8 mouse cellular contexts compared by ENCODE assay signal in genomic region chr1:59516026-59516917, GRCm38 (mm10). TPM values are rescaled to one million over a fixed set of nuclear protein-coding genes. Genes with fewer than 3 reads are reported as not detected.
DNase-seq lines count a peak whose midpoint lies in the region; ATAC-seq and TF ChIP-seq lines count a peak whose summit lies in the region.

Gene Gm973, plus strand, starts transcription at chr1:59516264.

- H3K9ac ChIP-seq in kidney, embryonic 15.5 days, result peak within 1 kb of the TSS; percentile 42
- peak within 1 kb of the TSS; percentile 56 for H3K9ac ChIP-seq in limb, embryonic 12.5 days (replicated peaks)
- H3K9ac ChIP-seq in midbrain, postnatal 0 days (replicated peaks; ENCODE audit: low read length, poor library complexity, severe bottlenecking), result peak within 1 kb of the TSS; percentile 14

- peak within 1 kb of the TSS; percentile 41 for H3K4me3 ChIP-seq in kidney, embryonic 15.5 days (replicated peaks)
- peak within 1 kb of the TSS; percentile 34 for H3K4me3 ChIP-seq in limb, embryonic 12.5 days (replicated peaks)
- peak within 1 kb of the TSS; percentile 30 for H3K4me3 ChIP-seq in midbrain, postnatal 0 days (ENCODE audit: low read depth, low read length)
- peak within 1 kb of the TSS; percentile 20 for H3K4me3 ChIP-seq in testis, adult 2 months (ENCODE audit: control insufficient read depth, low read depth, low read length)

- H3K9me3 ChIP-seq in kidney, embryonic 15.5 days (replicated peaks), result no peaks in the 10 kb centered on the region
- no peaks in the 10 kb centered on the region for H3K9me3 ChIP-seq in limb, embryonic 12.5 days
- H3K9me3 ChIP-seq in midbrain, postnatal 0 days (ENCODE audit: low read length), result no peaks in the 10 kb centered on the region

- 2% methylated on average over 25 of the region's 25 CpGs for WGBS in kidney, embryonic 15.5 days
- 4% methylated on average over 25 of the region's 25 CpGs for WGBS in limb, embryonic 12.5 days
- 2% methylated on average over 25 of the region's 25 CpGs for WGBS in midbrain, postnatal 0 days

- DNase-seq in adrenal gland, postnatal 4 days (ENCODE audit: low spot score in 2 of 2), result no peak
- DNase-seq in fibroblast of lung, adult 2 months (ENCODE audit: low read depth), result peak; percentile 47
- peak; percentile 61 to 65 for DNase-seq in heart, adult 9 months (ENCODE audit: low spot score in 2 of 2)
- peak; percentile 97 for DNase-seq in midbrain, postnatal 0 days (ENCODE audit: low spot score)
- DNase-seq in cerebellum, adult 8-10 months, result no peak

- no peaks in the 10 kb centered on the region for H3K36me3 ChIP-seq in kidney, embryonic 15.5 days
- no peaks in the 10 kb centered on the region for H3K36me3 ChIP-seq in limb, embryonic 12.5 days
- no peaks in the 10 kb centered on the region for H3K36me3 ChIP-seq in midbrain, postnatal 0 days (ENCODE audit: insufficient read depth, low read length)
- no peaks in the 10 kb centered on the region for H3K36me3 ChIP-seq in testis, adult 2 months (ENCODE audit: control insufficient read depth, insufficient read depth, low read length)

- peak within 1 kb of the TSS; percentile 92 for H3K27ac ChIP-seq in kidney, embryonic 15.5 days
- H3K27ac ChIP-seq in limb, embryonic 12.5 days, result peak within 1 kb of the TSS; percentile 97
- peak within 1 kb of the TSS; percentile 75 for H3K27ac ChIP-seq in midbrain, postnatal 0 days (ENCODE audit: low read depth, low read length)
- H3K27ac ChIP-seq in testis, adult 2 months (ENCODE audit: control insufficient read depth, insufficient read depth, low read depth, low read length), result no peak within 1 kb of the TSS

- peaks cover 51% of the 10 kb centered on the region for H3K4me1 ChIP-seq in kidney, embryonic 15.5 days
- peaks cover 48% of the 10 kb centered on the region for H3K4me1 ChIP-seq in limb, embryonic 12.5 days (replicated peaks)
- peaks cover 7% of the 10 kb centered on the region for H3K4me1 ChIP-seq in midbrain, postnatal 0 days (ENCODE audit: insufficient read depth, low read length)
- peaks cover 6% of the 10 kb centered on the region for H3K4me1 ChIP-seq in testis, adult 2 months (ENCODE audit: control insufficient read depth, insufficient read depth, low read length)

- TF ChIP-seq CTCF in midbrain, postnatal 0 days (IDR thresholded peaks at IDR 0.05), result no peak
- TF ChIP-seq CTCF in testis, adult 2 months (IDR thresholded peaks at IDR 0.05; ENCODE audit: control insufficient read depth, insufficient read depth, insufficient replicate concordance, low read depth, low read length), result no peak

- no peaks in the 10 kb centered on the region; the same call in 1 of the 2 replicates for H3K27me3 ChIP-seq in kidney, embryonic 15.5 days
- H3K27me3 ChIP-seq in limb, embryonic 12.5 days, result peaks cover 10% of the 10 kb centered on the region; the same call in 1 of the 2 replicates
- H3K27me3 ChIP-seq in midbrain, postnatal 0 days (ENCODE audit: insufficient read depth, low read length), result no peaks in the 10 kb centered on the region
- H3K27me3 ChIP-seq in testis, adult 2 months (ENCODE audit: control insufficient read depth, insufficient read depth, low read length), result no peaks in the 10 kb centered on the region

- peak; percentile 62 for ATAC-seq in kidney, embryonic 15.5 days (replicated peaks; ENCODE audit: low FRiP score)
- peak; percentile 93 for ATAC-seq in limb, embryonic 12.5 days (ENCODE audit: insufficient number of reproducible peaks, insufficient read depth, low FRiP score, low TSS enrichment, low read depth)
- ATAC-seq in midbrain, postnatal 0 days (ENCODE audit: low FRiP score), result peak; percentile 94

- TF ChIP-seq POLR2A in testis, adult 2 months (IDR thresholded peaks at IDR 0.05; ENCODE audit: control insufficient read depth, low read depth, low read length), result no peak

- peak within 1 kb of the TSS; percentile 65 for H3K4me2 ChIP-seq in kidney, embryonic 15.5 days
- peak within 1 kb of the TSS; percentile 58 for H3K4me2 ChIP-seq in limb, embryonic 12.5 days
- H3K4me2 ChIP-seq in midbrain, postnatal 0 days (ENCODE audit: low read depth, low read length, poor library complexity, severe bottlenecking), result peak within 1 kb of the TSS; percentile 60

RNA-seq across cellular contexts. Expression of gene Gm973, which starts in this region (rescaled TPM):
- 10 to 100 TPM; 31.3 to 33.2 TPM for total RNA-seq in adrenal gland, postnatal 4 days (2021)
- polyA plus RNA-seq in kidney, embryonic 15.5 days (2015; fragmentation: Nextera tagmentation; extraction: Ambion mirVana), result 0.73 and 0.85 TPM in 2 replicates
- 1.0 and 1.1 TPM in 2 replicates for polyA plus RNA-seq in limb, embryonic 12.5 days (2016; fragmentation: Nextera tagmentation; extraction: Ambion mirVana)
- total RNA-seq in midbrain, postnatal 0 days (2014; rRNA removed), result 6.0 and 7.5 TPM in 2 replicates
- 13.6 and 15.0 TPM in 2 replicates for polyA plus RNA-seq in midbrain, postnatal 0 days (2015; fragmentation: Nextera tagmentation; extraction: Ambion mirVana)
- 72.5 and 83.9 TPM in 2 replicates for polyA plus RNA-seq in testis, adult 2 months (2012; rRNA removed)

Comparison
In these comparisons a context has a peak if more than half of its experiments do, and no peak if none do; other contexts are left out.
1. Peak in ATAC-seq, H3K4me3 ChIP-seq, H3K27ac ChIP-seq, H3K9ac ChIP-seq and H3K4me2 ChIP-seq in kidney, embryonic 15.5 days; RNA of the gene not detected or under 1 TPM.
2. DNase-seq: peak in fibroblast of lung, adult 2 months (single experiment), heart, adult 9 months (2 of 2) and midbrain, postnatal 0 days (single experiment); none in adrenal gland, postnatal 4 days (0 of 2) and cerebellum, adult 8-10 months (single experiment).
3. Peak in every context shown above with its lines, with median percentiles within 50 percentile points of each other: ATAC-seq, H3K4me2 ChIP-seq, H3K4me3 ChIP-seq and H3K9ac ChIP-seq.